Mouse (Mus musculus) Patski (cell line): ENCODE measurements around the gene Foxc2. TPM values are rescaled to one million over a fixed set of nuclear protein-coding genes. Genes with fewer than 3 reads are reported as not detected.
"Not testable (repeated sequence)": the region's sequence is repeated elsewhere in the genome, so short reads cannot be mapped to it uniquely, and the experiment has no call there.

Source experiments
- ATAC-seq: fragments of 100-300 bp; one replicate; pipeline ENCODE4 v1.8.0; 2021
- CTCF ChIA-PET: fragments of 350-600 bp; sonication (Branson Sonifier 250); formaldehyde crosslinking; loops from one replicate; lab custom pipeline; 2022; ENCODE audit warnings: inconsistent platforms; lab: Charles Lee
- POLR2A ChIA-PET: fragments of 350-600 bp; sonication (Branson Sonifier 250); formaldehyde crosslinking; loops from one replicate; lab custom pipeline; 2022; ENCODE audit warnings: antibody characterized with exemption, inconsistent platforms; lab: Charles Lee
- DNase-seq: peaks from one replicate; pipeline ENCODE4 v3.0.0-alpha.2; 2011; ENCODE audit warnings: low read depth, low spot score
- H3K27me3 ChIP-seq: fragments of 371-371 bp; one replicate; pipeline ENCODE4 v1.5.1; 2021
- CTCF ChIP-seq: fragments of 100-300 bp; IDR thresholded peaks from one replicate; pipeline ENCODE4 v1.5.1; 2021
- in situ Hi-C: fragments of 300-500 bp; cut with MboI; formaldehyde crosslinking; loops from 3 replicates; pipeline ENCODE4 v1.11.1; 2018; ENCODE audit warnings: low pct_unique_long_range_greater_than_20kb, mixed read lengths
- polyA plus RNA-seq: library from polyadenylated mRNA; unstranded; gene quantifications from one replicate; pipeline ENCODE4 v1.2.3, GENCODE M21; 2021

The Foxc2 gene
- polyA plus RNA-seq, 1 experiment from 2014 or later = 2.1 TPM

- ChIA-PET POLR2A (interaction anchor here (0.6 kb wide), 1 partner anchor 86 kb away, joined by 3 read pairs; no protein-coding TSS in a partner anchor), CTCF (no interaction called here)
- peaks cover under 1% of the 10 kb centered on the region for H3K27me3 ChIP-seq
- DNase-seq (no peak), ATAC-seq (no peak)
- TF ChIP-seq CTCF = no peak
- in situ Hi-C loops = no loop called here
These were observed 10.7 kb downstream of the Foxc2 start for GRCm38 (mm10) chr8:121126694-121127093.

GRCm38 (mm10) chr8:121127291-121127701 lies 11.3 kb downstream of the Foxc2 start:
- ATAC-seq (no peak), DNase-seq (no peak)
- TF ChIP-seq CTCF = no peak
- CTCF ChIA-PET = no interaction called here
- H3K27me3 ChIP-seq = peaks cover 3% of the 10 kb centered on the region
- POLR2A ChIA-PET = interaction anchor here (0.6 kb wide), 1 partner anchor 87 kb away, joined by 3 read pairs; no protein-coding TSS in a partner anchor
- in situ Hi-C loops = no loop called here

- peaks cover 3% of the 10 kb centered on the region for H3K27me3 ChIP-seq
- ChIA-PET POLR2A (no interaction called here), CTCF (no interaction called here)
- DNase-seq (no peak), ATAC-seq (no peak)
- in situ Hi-C loops = no loop called here
- TF ChIP-seq CTCF = no peak
These were observed 11.9 kb downstream of the Foxc2 start, which contains the start of gene Foxl1 for GRCm38 (mm10) chr8:121127756-121128375. Gene Foxl1, plus strand, starts transcription at chr8:121127940.

- ATAC-seq (no peak), DNase-seq (no peak)
- in situ Hi-C loops = no loop called here
- CTCF ChIA-PET = no interaction called here
- no peak for TF ChIP-seq CTCF
- POLR2A ChIA-PET = interaction anchor here (0.6 to 0.7 kb wide), 2 partner anchors 11 to 64 kb away, joined by 3 read pairs; no protein-coding TSS in a partner anchor
- peaks cover 3% of the 10 kb centered on the region for H3K27me3 ChIP-seq
These were observed 12.7 kb downstream of the Foxc2 start for GRCm38 (mm10) chr8:121128531-121129264.

- TF ChIP-seq CTCF = no peak
- ChIA-PET POLR2A (interaction anchor here (0.6 to 0.7 kb wide), 2 partner anchors 11 to 63 kb away, joined by 3 read pairs; no protein-coding TSS in a partner anchor), CTCF (no interaction called here)
- DNase-seq = no peak
- peaks cover 3% of the 10 kb centered on the region for H3K27me3 ChIP-seq
- in situ Hi-C loops = no loop called here
- ATAC-seq = no peak
These were observed 13.4 kb downstream of the Foxc2 start for GRCm38 (mm10) chr8:121129265-121129940.

- DNase-seq (no peak), ATAC-seq (no peak)
- H3K27me3 ChIP-seq = peaks cover 3% of the 10 kb centered on the region
- ChIA-PET CTCF (interaction anchor here (0.8 kb wide), 2 partner anchors 10 to 153 kb away, joined by 3 read pairs; no protein-coding TSS in a partner anchor), POLR2A (no interaction called here)
- in situ Hi-C loops = no loop called here
- TF ChIP-seq CTCF = no peak
These were observed 14.6 kb downstream of the Foxc2 start for GRCm38 (mm10) chr8:121130522-121130921.

GRCm38 (mm10) chr8:121132961-121133513 lies 17.1 kb downstream of the Foxc2 start:
- TF ChIP-seq CTCF = no peak

GRCm38 (mm10) chr8:121134102-121134501 lies 18.1 kb downstream of the Foxc2 start:
- in situ Hi-C loops = no loop called here
- CTCF ChIA-PET = interaction anchor here (1.6 kb wide), 1 partner anchor 8 kb away, joined by 6 read pairs; no protein-coding TSS in a partner anchor
- ATAC-seq (peak; percentile 25), DNase-seq (peak; percentile 66)
- peaks cover 3% of the 10 kb centered on the region for H3K27me3 ChIP-seq
- POLR2A ChIA-PET = interaction anchor here (0.9 kb wide), 1 partner anchor 18 kb away, joined by 3 read pairs; no protein-coding TSS in a partner anchor
- no peak for TF ChIP-seq CTCF

More at GRCm38 (mm10) chr8:121132961-121133513, 17.1 kb downstream of the Foxc2 start:
- no peak for ATAC-seq
- ChIA-PET CTCF (no interaction called here), POLR2A (no interaction called here)
- no peak for DNase-seq
- peaks cover 3% of the 10 kb centered on the region for H3K27me3 ChIP-seq
- in situ Hi-C loops = no loop called here

GRCm38 (mm10) chr8:121134512-121134911 lies 18.5 kb downstream of the Foxc2 start:
- peaks cover 3% of the 10 kb centered on the region for H3K27me3 ChIP-seq
- in situ Hi-C loops = no loop called here
- no peak for ATAC-seq
- ChIA-PET CTCF (interaction anchor here (1.6 kb wide), 1 partner anchor 9 kb away, joined by 6 read pairs; no protein-coding TSS in a partner anchor), POLR2A (interaction anchor here (0.9 kb wide), 1 partner anchor 18 kb away, joined by 3 read pairs; no protein-coding TSS in a partner anchor)
- DNase-seq = no peak
- no peak for TF ChIP-seq CTCF

GRCm38 (mm10) chr8:121136856-121137255 lies 20.9 kb downstream of the Foxc2 start:
- no peak for TF ChIP-seq CTCF
- ChIA-PET POLR2A (no interaction called here), CTCF (no interaction called here)
- DNase-seq (no peak), ATAC-seq (no peak)
- in situ Hi-C loops = no loop called here
- H3K27me3 ChIP-seq = peaks cover under 1% of the 10 kb centered on the region

- POLR2A ChIA-PET, in situ Hi-C loops: not testable (repeated sequence)
These were observed 29.6 kb downstream of the Foxc2 start for GRCm38 (mm10) chr8:121145457-121146134.

More at GRCm38 (mm10) chr8:121145457-121146134, 29.6 kb downstream of the Foxc2 start:
- DNase-seq, CTCF ChIA-PET, H3K27me3 ChIP-seq, ATAC-seq: not testable (repeated sequence)
